Mouse (Mus musculus) heart, embryonic 14.5 days (tissue): ENCODE measurements around the gene Cd52. TPM values are rescaled to one million over a fixed set of nuclear protein-coding genes. Genes with fewer than 3 reads are reported as not detected.

Source experiments
- ATAC-seq: fragments of 200-750 bp; cut with Nextera tagmentation; 2 replicates; pipeline ENCODE4 v1.8.0; 2017; ENCODE audit warnings: low read depth, moderate TSS enrichment; ENCODE audit not compliant: insufficient number of reproducible peaks, insufficient read depth, low FRiP score
- H3K27ac ChIP-seq, 2 experiments: fragments of 200-500 bp in 1 of 2; fragments of 300-500 bp in 1 of 2; sonication (generic) in 1 of 2; replicated peaks in 1 of 2; 2 replicates each; pipeline ENCODE4 v1.5.1; 2012 to 2014; ENCODE audit warnings: low read depth in 2 of 2, low read length in 2 of 2, control low read depth in 1 of 2, mild to moderate bottlenecking in 1 of 2, mixed read lengths in 1 of 2; ENCODE audit not compliant: control insufficient read depth in 1 of 2, insufficient read depth in 1 of 2
- H3K27me3 ChIP-seq: fragments of 300-500 bp; sonication (generic); 2 replicates; pipeline ENCODE4 v1.6.1; 2014; ENCODE audit warnings: mild to moderate bottlenecking, low read length, control low read depth; ENCODE audit not compliant: control insufficient read depth, insufficient read depth
- H3K36me3 ChIP-seq: fragments of 300-500 bp; sonication (generic); 2 replicates; pipeline ENCODE4 v1.6.1; 2014; ENCODE audit warnings: mild to moderate bottlenecking, control low read depth, low read length, mixed read lengths; ENCODE audit not compliant: control insufficient read depth, insufficient read depth
- H3K4me1 ChIP-seq, 2 experiments: fragments of 200-500 bp in 1 of 2; fragments of 300-500 bp in 1 of 2; sonication (generic) in 1 of 2; 2 replicates each; pipeline ENCODE4 v1.6.1; 2012 to 2014; ENCODE audit warnings: low read length in 2 of 2, control low read depth in 1 of 2, mixed read lengths in 1 of 2; ENCODE audit not compliant: control insufficient read depth in 2 of 2, insufficient read depth in 2 of 2
- H3K4me2 ChIP-seq: fragments of 300-500 bp; sonication (generic); 2 replicates; pipeline ENCODE4 v1.6.1; 2014; ENCODE audit warnings: mild to moderate bottlenecking, low read length
- H3K4me3 ChIP-seq, 2 experiments: fragments of 200-500 bp in 1 of 2; fragments of 300-500 bp in 1 of 2; sonication (generic) in 1 of 2; 2 replicates each; pipeline ENCODE4 v1.5.1; 2012 to 2014; ENCODE audit warnings: low read length in 2 of 2, mild to moderate bottlenecking in 2 of 2, control low read depth in 1 of 2, low read depth in 1 of 2, moderate library complexity in 1 of 2; ENCODE audit not compliant: control insufficient read depth in 1 of 2, insufficient read depth in 1 of 2
- H3K9ac ChIP-seq: fragments of 300-500 bp; sonication (generic); 2 replicates; pipeline ENCODE4 v1.6.1; 2014; ENCODE audit warnings: mild to moderate bottlenecking, low read length
- H3K9me3 ChIP-seq: fragments of 300-500 bp; sonication (generic); 2 replicates; pipeline ENCODE4 v1.6.1; 2016; ENCODE audit warnings: low read length, control low read depth; ENCODE audit not compliant: control insufficient read depth
- WGBS: fragments of 180-500 bp; shearing (Covaris S2); extraction: QIAGEN DNeasy Blood & Tissue Kit; methylation state at CpG from one replicate; pipeline ENCODE4 v1.1.7; 2014; 5-methylcytosine and 5-hydroxymethylcytosine counted together
- polyA plus RNA-seq: library from polyadenylated mRNA; unstranded; fragments of >200 nt; fragmentation: Nextera tagmentation; extraction: Ambion mirVana; gene quantifications from 2 replicates; pipeline ENCODE4 v1.2.1, GENCODE M21; 2014

The Cd52 gene
- polyA plus RNA-seq, 1 experiment from 2014 or later = 10.7 TPM

- H3K27me3 ChIP-seq = no peaks in the 10 kb centered on the region
- H3K9ac ChIP-seq = no peak overlapping the region
- no peak for ATAC-seq
- 51% methylated on average over 16 of the region's 16 CpGs for WGBS
- H3K4me3 ChIP-seq = no peak overlapping the region
- H3K9me3 ChIP-seq = no peaks in the 10 kb centered on the region
- no peak overlapping the region for H3K27ac ChIP-seq
- no peaks in the 10 kb centered on the region for H3K36me3 ChIP-seq
- no peaks in the 10 kb centered on the region for H3K4me1 ChIP-seq
- no peak overlapping the region for H3K4me2 ChIP-seq
Observed at GRCm38 (mm10) chr4:134090521-134091224, 4.2 kb downstream of the Cd52 start.

- H3K4me1 ChIP-seq = no peaks in the 10 kb centered on the region
- H3K27me3 ChIP-seq = no peaks in the 10 kb centered on the region
- H3K36me3 ChIP-seq = no peaks in the 10 kb centered on the region
- ATAC-seq = no peak
- H3K27ac ChIP-seq = no peak overlapping the region
- WGBS = 82% methylated on average over 9 of the region's 9 CpGs
- no peak overlapping the region for H3K4me3 ChIP-seq
- H3K9ac ChIP-seq = no peak overlapping the region
- no peak overlapping the region for H3K4me2 ChIP-seq
- H3K9me3 ChIP-seq = no peaks in the 10 kb centered on the region
Observed at GRCm38 (mm10) chr4:134089029-134089428, 5.9 kb downstream of the Cd52 start.

- Histone ChIP-seq H3K4me1 (peaks cover under 1% of the 10 kb centered on the region in 2 experiments; a peak in 2 of 4 replicates), H3K4me2 (no peak overlapping the region), H3K27me3 (peaks cover 7% of the 10 kb centered on the region), H3K9me3 (no peaks in the 10 kb centered on the region), H3K4me3 (no peak overlapping the region), H3K9ac (no peak overlapping the region), H3K27ac (no peak overlapping the region), H3K36me3 (no peaks in the 10 kb centered on the region)
- no peak; the same call in 1 of the 2 replicates for ATAC-seq
- whole genome bisulfite sequencing = 38% methylated on average over 7 of the region's 7 CpGs
Observed at GRCm38 (mm10) chr4:134087412-134087811, 7.5 kb downstream of the Cd52 start.

GRCm38 (mm10) chr4:134084999-134085398 is 9.9 kb downstream of the Cd52 start:
- 82% methylated on average over 4 of the region's 4 CpGs for WGBS

GRCm38 (mm10) chr4:134082460-134082859 is 12.4 kb downstream of the Cd52 start:
- Histone ChIP-seq H3K9me3 (no peaks in the 10 kb centered on the region), H3K27ac (no peak overlapping the region), H3K4me1 (peaks cover 9 to 13% of the 10 kb centered on the region in 2 experiments; a peak in 3 of 4 replicates), H3K9ac (no peak overlapping the region), H3K27me3 (peaks cover 27% of the 10 kb centered on the region), H3K4me3 (peak overlapping the region; percentile 8 to 44; a peak in 2 of 4 replicates), H3K4me2 (peak overlapping the region; percentile 75), H3K36me3 (no peaks in the 10 kb centered on the region)
- ATAC-seq = no peak
- 23% methylated on average over 7 of the region's 7 CpGs for WGBS

More at GRCm38 (mm10) chr4:134084999-134085398, 9.9 kb downstream of the Cd52 start:
- ATAC-seq = no peak
- H3K36me3 ChIP-seq = no peaks in the 10 kb centered on the region
- H3K27ac ChIP-seq = no peak overlapping the region
- H3K9ac ChIP-seq = no peak overlapping the region
- no peaks in the 10 kb centered on the region for H3K9me3 ChIP-seq
- peaks cover 27% of the 10 kb centered on the region for H3K27me3 ChIP-seq
- peaks cover 6 to 8% of the 10 kb centered on the region in 2 experiments; a peak in 3 of 4 replicates for H3K4me1 ChIP-seq
- H3K4me2 ChIP-seq = no peak overlapping the region
- H3K4me3 ChIP-seq = no peak overlapping the region

GRCm38 (mm10) chr4:134081730-134082386 is 13.0 kb downstream of the Cd52 start:
- 0 out of 2 replicates have a peak, but pooled peaks have one; percentile 44 for ATAC-seq
- H3K4me3 ChIP-seq = peak overlapping the region; percentile 41 to 44
- H3K4me1 ChIP-seq = peaks cover 9 to 13% of the 10 kb centered on the region in 2 experiments; a peak in 3 of 4 replicates
- no peak overlapping the region for H3K27ac ChIP-seq
- H3K9me3 ChIP-seq = no peaks in the 10 kb centered on the region
- H3K36me3 ChIP-seq = no peaks in the 10 kb centered on the region
- H3K4me2 ChIP-seq = peak overlapping the region; percentile 75
- peaks cover 27% of the 10 kb centered on the region for H3K27me3 ChIP-seq
- whole genome bisulfite sequencing = under 1% methylated on average over 36 of the region's 41 CpGs
- no peak overlapping the region for H3K9ac ChIP-seq

GRCm38 (mm10) chr4:134080674-134081073 is 14.2 kb downstream of the Cd52 start:
- no peak overlapping the region for H3K27ac ChIP-seq
- H3K4me3 ChIP-seq = no peak overlapping the region
- peaks cover 27% of the 10 kb centered on the region for H3K27me3 ChIP-seq
- no peak overlapping the region for H3K4me2 ChIP-seq
- H3K9ac ChIP-seq = no peak overlapping the region
- no peak for ATAC-seq
- H3K36me3 ChIP-seq = no peaks in the 10 kb centered on the region
- H3K4me1 ChIP-seq = peaks cover 9 to 13% of the 10 kb centered on the region in 2 experiments; a peak in 3 of 4 replicates
- no peaks in the 10 kb centered on the region for H3K9me3 ChIP-seq
- 84% methylated on average over 4 of the region's 4 CpGs for WGBS
